Mouse (Mus musculus) intestine, embryonic 14.5 days (tissue): ENCODE results near the gene Cacnb1. TPM values are rescaled to one million over a fixed set of nuclear protein-coding genes. Genes with fewer than 3 reads are reported as not detected.

Experiments
- ATAC-seq: fragments of 200-750 bp; cut with Nextera tagmentation; replicated peaks from 2 replicates; pipeline ENCODE4 v1.8.0; 2017; ENCODE audit warnings: low read depth, moderate number of reproducible peaks, moderate TSS enrichment, moderate library complexity; ENCODE audit not compliant: low FRiP score, low TSS enrichment
- DNase-seq: peaks from one replicate; pipeline ENCODE4 v3.0.0-alpha.2; 2018; ENCODE audit warnings: low spot score
- H3K27ac ChIP-seq: fragments of 300-500 bp; sonication (generic); 2 replicates; pipeline ENCODE4 v1.5.1; 2014; ENCODE audit warnings: low read depth, mild to moderate bottlenecking, control low read depth
- H3K27me3 ChIP-seq: fragments of 300-500 bp; sonication (generic); replicated peaks from 2 replicates; pipeline ENCODE4 v1.6.1; 2014; ENCODE audit warnings: low read length, control low read depth; ENCODE audit not compliant: control insufficient read depth, insufficient read depth
- H3K36me3 ChIP-seq: fragments of 300-500 bp; sonication (generic); 2 replicates; pipeline ENCODE4 v1.6.1; 2014; ENCODE audit warnings: low read length, control low read depth; ENCODE audit not compliant: control insufficient read depth, insufficient read depth
- H3K4me1 ChIP-seq: fragments of 300-500 bp; sonication (generic); replicated peaks from 2 replicates; pipeline ENCODE4 v1.6.1; 2014; ENCODE audit warnings: low read length, control low read depth, mixed read lengths; ENCODE audit not compliant: control insufficient read depth, insufficient read depth
- H3K4me2 ChIP-seq: fragments of 300-500 bp; sonication (generic); 2 replicates; pipeline ENCODE4 v1.6.1; 2014; ENCODE audit warnings: low read length
- H3K4me3 ChIP-seq: fragments of 300-500 bp; sonication (generic); 2 replicates; pipeline ENCODE4 v1.5.1; 2014; ENCODE audit warnings: low read depth, low read length, control low read depth, mixed read lengths
- H3K9ac ChIP-seq: fragments of 300-500 bp; sonication (generic); 2 replicates; pipeline ENCODE4 v1.6.1; 2014; ENCODE audit warnings: mild to moderate bottlenecking, low read length
- H3K9me3 ChIP-seq: fragments of 300-500 bp; sonication (generic); 2 replicates; pipeline ENCODE4 v1.6.1; 2016; ENCODE audit warnings: low read length, control low read depth; ENCODE audit not compliant: control insufficient read depth
- WGBS: fragments of 180-500 bp; shearing (Covaris S2); extraction: QIAGEN DNeasy Blood & Tissue Kit; methylation state at CpG from one replicate; pipeline ENCODE4 v1.1.7; 2014; 5-methylcytosine and 5-hydroxymethylcytosine counted together
- polyA plus RNA-seq: library from polyadenylated mRNA; unstranded; fragments of >200 nt; fragmentation: Nextera tagmentation; extraction: Ambion mirVana; gene quantifications from 2 replicates; pipeline ENCODE4 v1.2.1, GENCODE M21; 2014

Gene Cacnb1
- polyA plus RNA-seq, 1 experiment from 2014 or later, result 7.5 TPM

- DNase-seq (no peak), ATAC-seq (no peak)
- Histone ChIP-seq H3K9me3 (no peaks in the 10 kb centered on the region), H3K4me1 (no peaks in the 10 kb centered on the region), H3K4me3 (no peak overlapping the region), H3K9ac (no peak overlapping the region), H3K4me2 (no peak overlapping the region), H3K27ac (no peak overlapping the region), H3K36me3 (0 out of 2 replicates have a peak, but pooled peaks cover 12% of the 10 kb centered on the region), H3K27me3 (peaks cover 16% of the 10 kb centered on the region; the same call in 1 of the 2 replicates)
- 37% methylated on average over 11 of the region's 11 CpGs for WGBS
These were observed 21.4 kb downstream of the Cacnb1 start for GRCm38 (mm10) chr11:98001351-98001824.

GRCm38 (mm10) chr11:98000378-98001140, 22.3 kb downstream of the Cacnb1 start:
- Histone ChIP-seq H3K4me1 (no peaks in the 10 kb centered on the region), H3K27me3 (peaks cover 16% of the 10 kb centered on the region; the same call in 1 of the 2 replicates)
- no peak for ATAC-seq

GRCm38 (mm10) chr11:97999748-98000147, 23.1 kb downstream of the Cacnb1 start:
- Histone ChIP-seq H3K9ac (no peak overlapping the region), H3K4me3 (no peak overlapping the region), H3K4me2 (no peak overlapping the region), H3K9me3 (no peaks in the 10 kb centered on the region), H3K27ac (no peak overlapping the region), H3K36me3 (0 out of 2 replicates have a peak, but pooled peaks cover 9% of the 10 kb centered on the region), H3K27me3 (peaks cover 16% of the 10 kb centered on the region; the same call in 1 of the 2 replicates), H3K4me1 (peaks cover 5% of the 10 kb centered on the region; the same call in 1 of the 2 replicates)
- ATAC-seq (no peak), DNase-seq (no peak)
- 57% methylated on average over 5 of the region's 5 CpGs for WGBS

More at GRCm38 (mm10) chr11:98000378-98001140, 22.3 kb downstream of the Cacnb1 start:
- H3K9me3 ChIP-seq, result no peaks in the 10 kb centered on the region
- 0 out of 2 replicates have a peak, but pooled peaks cover 12% of the 10 kb centered on the region for H3K36me3 ChIP-seq
- H3K4me2 ChIP-seq, result no peak overlapping the region
- H3K9ac ChIP-seq, result no peak overlapping the region
- H3K27ac ChIP-seq, result no peak overlapping the region
- 22% methylated on average over 7 of the region's 7 CpGs for WGBS
- DNase-seq, result no peak
- H3K4me3 ChIP-seq, result no peak overlapping the region

GRCm38 (mm10) chr11:97998898-97999608, 23.8 kb downstream of the Cacnb1 start:
- DNase-seq (no peak), ATAC-seq (no peak)
- peaks cover 5% of the 10 kb centered on the region; the same call in 1 of the 2 replicates for H3K4me1 ChIP-seq
- H3K4me3 ChIP-seq, result no peak overlapping the region
- H3K36me3 ChIP-seq, result 0 out of 2 replicates have a peak, but pooled peaks cover 6% of the 10 kb centered on the region
- 60% methylated on average over 7 of the region's 7 CpGs for WGBS
- no peak overlapping the region for H3K27ac ChIP-seq
- no peak overlapping the region for H3K4me2 ChIP-seq
- peaks cover 16% of the 10 kb centered on the region; the same call in 1 of the 2 replicates for H3K27me3 ChIP-seq
- no peaks in the 10 kb centered on the region for H3K9me3 ChIP-seq
- no peak overlapping the region for H3K9ac ChIP-seq

GRCm38 (mm10) chr11:97998074-97998793, 24.6 kb downstream of the Cacnb1 start:
- no peak overlapping the region for H3K4me2 ChIP-seq
- H3K9me3 ChIP-seq, result no peaks in the 10 kb centered on the region
- no peak overlapping the region for H3K27ac ChIP-seq
- DNase-seq (no peak), ATAC-seq (no peak)
- peaks cover 16% of the 10 kb centered on the region; the same call in 1 of the 2 replicates for H3K27me3 ChIP-seq
- no peak overlapping the region for H3K4me3 ChIP-seq
- H3K36me3 ChIP-seq, result 0 out of 2 replicates have a peak, but pooled peaks cover 6% of the 10 kb centered on the region
- 77% methylated on average over 11 of the region's 11 CpGs for WGBS
- no peak overlapping the region for H3K9ac ChIP-seq
- peaks cover 5% of the 10 kb centered on the region; the same call in 1 of the 2 replicates for H3K4me1 ChIP-seq

- 79% methylated on average over 8 of the region's 8 CpGs for WGBS
- Histone ChIP-seq H3K9ac (no peak overlapping the region), H3K4me2 (no peak overlapping the region), H3K4me3 (no peak overlapping the region), H3K27me3 (peaks cover 16% of the 10 kb centered on the region; the same call in 1 of the 2 replicates), H3K36me3 (no peaks in the 10 kb centered on the region), H3K27ac (no peak overlapping the region), H3K9me3 (no peaks in the 10 kb centered on the region), H3K4me1 (peaks cover 5% of the 10 kb centered on the region; the same call in 1 of the 2 replicates)
- DNase-seq (no peak), ATAC-seq (no peak)
These were observed 25.4 kb downstream of the Cacnb1 start for GRCm38 (mm10) chr11:97997387-97997960.

- no peak for DNase-seq
- Histone ChIP-seq H3K9ac (no peak overlapping the region), H3K4me3 (no peak overlapping the region), H3K9me3 (no peaks in the 10 kb centered on the region), H3K4me1 (peaks cover 5% of the 10 kb centered on the region; the same call in 1 of the 2 replicates), H3K4me2 (no peak overlapping the region), H3K27me3 (peaks cover 9% of the 10 kb centered on the region; the same call in 1 of the 2 replicates), H3K27ac (no peak overlapping the region), H3K36me3 (no peaks in the 10 kb centered on the region)
- no peak for ATAC-seq
- WGBS, result 67% methylated on average over 1 of the region's 1 CpGs
These were observed 26.1 kb downstream of the Cacnb1 start for GRCm38 (mm10) chr11:97996691-97997090.
